Mouse (Mus musculus): ENCODE results near the gene Vmn1r170.
"Not testable (repeated sequence)": the region's sequence is repeated elsewhere in the genome, so short reads cannot be mapped to it uniquely, and the experiment has no call there.

The Vmn1r170 gene

DNA sequence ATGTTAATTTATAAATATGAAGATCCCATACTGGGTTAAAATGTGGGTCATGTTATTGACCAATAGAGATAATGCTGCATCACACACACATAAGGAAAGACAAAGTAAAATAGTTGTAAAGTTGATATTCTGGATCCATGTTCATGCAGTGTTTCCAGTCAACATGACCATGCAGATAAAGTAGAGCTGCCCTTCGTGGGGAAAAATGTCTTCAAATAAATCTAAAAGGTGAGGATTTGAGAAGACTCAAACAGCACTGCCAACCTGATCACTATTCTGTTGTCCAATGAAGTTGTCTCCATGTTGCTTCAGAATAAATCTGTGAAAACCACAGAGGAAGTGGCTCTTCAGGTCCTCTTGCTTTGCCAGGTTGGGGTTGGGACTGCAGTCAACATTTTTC, at the start of gene Vmn1r170:
TSS of gene Vmn1r170 (plus strand) at position 301 of the 400 bp plus-strand sequence.
- not testable (repeated sequence) for DNase-seq (ENCODE audit: low spot score)

DNA sequence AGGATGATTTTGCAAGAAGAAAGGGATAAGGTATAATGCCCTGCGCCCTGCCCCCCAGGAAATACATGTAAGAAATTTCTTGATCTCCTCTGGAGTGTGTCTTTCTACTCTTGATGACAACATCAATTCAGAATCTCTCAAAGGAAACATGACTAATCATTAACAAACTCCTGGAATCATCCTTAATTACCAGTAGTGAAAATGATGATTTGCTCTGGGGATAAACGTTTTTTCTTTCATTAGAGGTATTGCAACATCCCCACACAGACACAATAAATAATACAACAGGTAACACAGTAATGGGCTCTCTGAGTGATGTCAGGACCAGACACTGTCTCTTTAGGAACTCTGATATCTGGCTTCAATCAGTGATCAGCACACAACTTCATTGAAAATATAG, 30.7 kb upstream of the Vmn1r170 start, which contains the start of gene Vmn1r169:
TSS of gene Vmn1r169 (plus strand) at position 301 of the 400 bp plus-strand sequence.
- not testable (repeated sequence) for DNase-seq (ENCODE audit: low spot score)

DNA sequence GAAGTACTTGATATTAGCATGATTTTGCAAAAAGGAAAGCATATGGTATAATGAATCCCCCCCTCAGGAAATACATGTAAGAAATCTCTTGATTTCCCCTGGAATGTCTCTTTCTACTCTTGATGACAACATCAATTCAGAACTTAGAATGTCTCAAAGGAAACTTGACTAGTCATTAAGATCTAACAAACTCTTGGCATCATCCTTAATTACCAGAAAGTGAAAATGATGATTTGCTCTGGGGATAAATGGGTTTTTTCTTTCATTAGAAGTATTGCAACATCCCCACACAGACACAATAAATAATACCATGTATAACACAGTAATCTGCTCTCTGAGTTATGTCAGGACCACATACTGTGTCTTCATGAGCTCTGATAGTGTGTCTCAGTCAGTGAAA, 24.4 kb downstream of the Vmn1r170 start, which contains the start of gene Vmn1r171:
TSS of gene Vmn1r171 (plus strand) at position 301 of the 400 bp plus-strand sequence.
- DNase-seq (ENCODE audit: low spot score): no peak
